Mouse (Mus musculus) limb, embryonic 12.5 days (tissue): Measurements from ENCODE around the gene Mms19. TPM values are rescaled to one million over a fixed set of nuclear protein-coding genes. Genes with fewer than 3 reads are reported as not detected.

Experiments used
- ATAC-seq: fragments of 200-750 bp; cut with Nextera tagmentation; 2 replicates; pipeline ENCODE4 v1.8.0; 2017; ENCODE audit warnings: low read depth, moderate TSS enrichment; ENCODE audit not compliant: insufficient number of reproducible peaks, insufficient read depth, low FRiP score, low TSS enrichment
- H3K27ac ChIP-seq: fragments of 300-500 bp; sonication (generic); 2 replicates; pipeline ENCODE4 v1.5.1; 2016; ENCODE audit warnings: mild to moderate bottlenecking, moderate library complexity
- H3K27me3 ChIP-seq: fragments of 300-500 bp; sonication (generic); 2 replicates; pipeline ENCODE4 v1.6.1; 2016; ENCODE audit warnings: mild to moderate bottlenecking, moderate library complexity
- H3K36me3 ChIP-seq: fragments of 300-500 bp; sonication (generic); 2 replicates; pipeline ENCODE4 v1.6.1; 2016; ENCODE audit warnings: mild to moderate bottlenecking, moderate library complexity
- H3K4me1 ChIP-seq: fragments of 300-500 bp; sonication (generic); replicated peaks from 2 replicates; pipeline ENCODE4 v1.6.1; 2016
- H3K4me2 ChIP-seq: fragments of 300-500 bp; sonication (generic); 2 replicates; pipeline ENCODE4 v1.6.1; 2016; ENCODE audit warnings: mild to moderate bottlenecking, moderate library complexity
- H3K4me3 ChIP-seq: fragments of 300-500 bp; sonication (generic); replicated peaks from 2 replicates; pipeline ENCODE4 v1.5.1; 2016; ENCODE audit warnings: mild to moderate bottlenecking
- H3K9ac ChIP-seq: fragments of 300-500 bp; sonication (generic); replicated peaks from 2 replicates; pipeline ENCODE4 v1.6.1; 2016; ENCODE audit warnings: mild to moderate bottlenecking, moderate library complexity
- H3K9me3 ChIP-seq: fragments of 300-500 bp; sonication (generic); 2 replicates; pipeline ENCODE4 v1.6.1; 2016; ENCODE audit warnings: mild to moderate bottlenecking, moderate library complexity
- WGBS: fragments of 180-500 bp; shearing (Covaris S2); methylation state at CpG from one replicate; pipeline ENCODE4 v1.1.7; 2016; 5-methylcytosine and 5-hydroxymethylcytosine counted together
- polyA plus RNA-seq: library from polyadenylated mRNA; unstranded; fragments of >200 nt; fragmentation: Nextera tagmentation; extraction: Ambion mirVana; gene quantifications from 2 replicates; pipeline ENCODE4 v1.2.1, GENCODE M21; 2016

Mms19 gene
- polyA plus RNA-seq, 1 experiment from 2014 or later = 41.3 TPM

DNA sequence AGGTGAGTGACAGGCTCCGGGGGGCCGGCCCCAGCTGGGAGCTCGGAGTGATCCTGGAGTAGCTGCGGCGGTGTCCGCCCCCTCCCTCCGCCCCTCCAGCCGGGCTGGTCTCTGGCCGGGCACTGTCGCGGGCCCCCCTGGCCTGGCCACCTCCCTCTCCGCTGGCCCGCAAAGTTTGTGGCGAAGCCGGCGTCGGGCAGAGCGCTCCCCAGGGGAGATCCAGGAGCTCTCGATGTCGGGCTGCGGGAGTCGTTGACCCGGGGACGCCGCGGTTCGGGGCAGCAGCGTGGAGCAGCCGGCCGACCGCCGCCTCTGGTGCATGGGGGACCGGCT lies 604 bp upstream of the Mms19 start, which contains the start of gene Ubtd1:
Gene Ubtd1 (plus strand): TSS at position 169 of the 333 bp plus-strand sequence.
- no peak; the same call in 1 of the 2 replicates for ATAC-seq
- peaks cover 44% of the 10 kb centered on the region for H3K4me1 ChIP-seq
- peak within 1 kb of the TSS; percentile 85 for H3K4me2 ChIP-seq
- peaks cover 6% of the 10 kb centered on the region; the same call in 1 of the 2 replicates for H3K27me3 ChIP-seq
- under 1% methylated on average over 33 of the region's 33 CpGs for WGBS
- peak within 1 kb of the TSS; percentile 80 for H3K9ac ChIP-seq
- H3K4me3 ChIP-seq = peak within 1 kb of the TSS; percentile 85
- H3K36me3 ChIP-seq = 0 out of 2 replicates have a peak, but pooled peaks cover 3% of the 10 kb centered on the region
- H3K9me3 ChIP-seq = no peaks in the 10 kb centered on the region
- peak within 1 kb of the TSS; percentile 88 for H3K27ac ChIP-seq

DNA sequence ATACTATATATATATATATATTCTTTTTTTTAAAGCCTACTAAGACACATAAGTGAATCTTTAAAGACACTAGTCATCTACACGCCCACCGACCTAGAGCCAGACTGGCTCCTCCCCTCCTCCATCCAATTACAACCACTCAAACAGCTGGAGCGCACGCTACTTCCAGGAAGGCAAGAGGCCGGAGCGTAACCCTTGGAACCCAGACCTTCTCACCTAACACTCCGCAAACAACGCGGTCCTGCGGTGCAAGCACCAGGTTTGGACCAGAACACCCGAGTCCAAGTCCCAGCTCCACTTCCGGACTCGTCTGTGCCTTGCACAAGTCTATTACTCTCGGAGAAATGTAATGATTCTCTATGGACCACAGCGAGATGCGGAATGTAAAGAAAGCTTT lies 537 bp downstream of the Mms19 start:
- H3K4me3 ChIP-seq = peak overlapping the region; percentile 85
- H3K4me2 ChIP-seq = peak overlapping the region; percentile 85
- peak overlapping the region; percentile 69 for H3K9ac ChIP-seq
- ATAC-seq = peak; percentile 0; the same call in 1 of the 2 replicates
- no peaks in the 10 kb centered on the region for H3K9me3 ChIP-seq
- no peaks in the 10 kb centered on the region for H3K36me3 ChIP-seq
- H3K27ac ChIP-seq = peak overlapping the region; percentile 88
- peaks cover 46% of the 10 kb centered on the region for H3K4me1 ChIP-seq
- peaks cover 6% of the 10 kb centered on the region; the same call in 1 of the 2 replicates for H3K27me3 ChIP-seq
- WGBS = under 1% methylated on average over 16 of the region's 16 CpGs

DNA sequence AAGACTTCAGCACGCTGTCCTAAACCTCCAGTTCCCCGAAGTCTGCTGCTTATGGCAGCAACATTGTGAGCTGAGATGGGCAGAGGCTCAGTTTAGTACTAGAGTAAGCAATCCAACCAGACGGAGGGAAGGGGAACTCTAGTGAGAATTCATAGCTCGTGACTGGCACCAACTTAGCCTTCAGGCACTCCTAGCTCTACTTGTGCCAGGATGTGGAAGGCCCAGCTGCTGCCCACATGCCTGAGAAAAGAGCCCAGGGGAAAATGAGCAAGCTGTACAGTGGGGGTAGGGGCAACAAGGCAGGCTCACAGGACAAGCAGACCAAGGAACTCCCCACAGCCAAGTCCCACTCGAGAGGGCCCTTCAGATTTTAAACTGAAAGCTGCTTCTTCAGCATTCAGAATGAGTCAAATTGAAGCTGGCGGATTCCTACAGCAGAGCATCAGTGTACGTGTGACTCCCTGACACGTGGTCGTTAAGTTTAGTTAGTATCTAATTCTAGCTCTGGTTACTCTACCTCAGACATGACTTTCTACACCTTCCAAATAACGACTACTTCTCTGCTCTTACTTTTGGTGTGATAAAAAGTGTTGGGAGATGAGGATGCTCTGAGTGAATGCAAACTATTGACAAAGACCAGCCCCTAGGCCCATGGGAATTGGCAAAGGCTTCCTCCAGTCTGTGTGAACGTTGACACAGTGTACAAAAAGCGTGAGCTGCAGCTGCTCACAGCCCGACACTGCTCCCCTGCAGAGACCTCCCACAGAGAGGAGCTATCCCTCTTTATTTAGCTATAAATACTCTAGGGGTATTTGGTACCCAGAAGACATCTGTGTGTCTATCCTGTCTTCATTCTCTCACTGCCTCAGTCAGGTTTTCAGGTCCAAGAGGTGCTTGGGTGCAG lies 6.8 kb downstream of the Mms19 start:
- WGBS = 68% methylated on average over 13 of the region's 13 CpGs
- no peak for ATAC-seq
- Histone ChIP-seq H3K9ac (no peak overlapping the region), H3K27ac (no peak overlapping the region), H3K27me3 (no peaks in the 10 kb centered on the region), H3K4me2 (no peak overlapping the region), H3K4me3 (no peak overlapping the region), H3K9me3 (no peaks in the 10 kb centered on the region), H3K36me3 (peaks cover 12% of the 10 kb centered on the region), H3K4me1 (peaks cover 22% of the 10 kb centered on the region)

DNA sequence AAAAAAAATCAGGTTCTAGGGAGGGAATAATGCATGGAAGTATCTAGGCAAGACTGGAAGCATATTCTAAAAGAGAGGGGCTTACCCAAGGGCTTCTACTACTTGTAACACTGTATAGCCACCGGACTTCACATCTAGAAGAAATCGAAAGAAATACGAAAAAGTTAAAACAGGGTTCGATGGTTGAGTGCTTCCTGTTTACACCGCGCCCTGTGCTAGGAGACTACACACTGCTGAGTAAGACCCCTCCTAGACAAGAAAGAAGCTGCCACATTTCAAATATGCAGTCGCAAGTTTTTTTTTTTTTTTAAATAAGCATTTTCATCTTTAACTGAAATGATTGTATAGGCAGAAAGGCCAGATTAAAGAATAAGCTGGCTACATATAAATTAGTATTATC lies 11.3 kb downstream of the Mms19 start:
- Histone ChIP-seq H3K27ac (no peak overlapping the region), H3K9me3 (no peaks in the 10 kb centered on the region), H3K36me3 (peaks cover 50% of the 10 kb centered on the region), H3K4me2 (no peak overlapping the region), H3K27me3 (no peaks in the 10 kb centered on the region), H3K4me1 (no peaks in the 10 kb centered on the region), H3K9ac (no peak overlapping the region), H3K4me3 (no peak overlapping the region)
- WGBS = 96% methylated on average over 7 of the region's 7 CpGs
- ATAC-seq = no peak

DNA sequence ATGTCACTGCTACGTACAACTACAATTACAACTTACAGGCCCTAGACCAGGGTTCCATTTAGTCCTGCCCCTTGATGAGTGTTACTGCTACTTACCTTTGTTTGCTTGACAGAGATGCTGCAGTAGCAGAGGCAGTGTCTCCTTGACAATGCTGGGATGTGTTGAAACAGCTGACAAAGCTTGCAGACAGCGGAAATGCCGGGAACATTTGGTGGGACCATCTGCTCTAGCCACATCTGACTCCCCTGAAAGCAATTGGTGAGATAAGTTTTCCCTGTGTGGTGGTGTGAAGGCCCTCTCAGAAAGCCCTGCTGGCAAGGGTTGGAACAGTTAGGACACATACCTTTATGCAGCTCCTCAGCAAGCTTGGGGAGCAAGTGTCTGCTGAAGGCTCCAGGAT lies 27.4 kb downstream of the Mms19 start:
- Histone ChIP-seq H3K4me1 (no peaks in the 10 kb centered on the region), H3K4me2 (no peak overlapping the region), H3K4me3 (no peak overlapping the region), H3K36me3 (peaks cover 100% of the 10 kb centered on the region), H3K9me3 (no peaks in the 10 kb centered on the region), H3K27me3 (no peaks in the 10 kb centered on the region), H3K9ac (no peak overlapping the region), H3K27ac (no peak overlapping the region)
- 84% methylated on average over 3 of the region's 3 CpGs for WGBS
- no peak for ATAC-seq

DNA sequence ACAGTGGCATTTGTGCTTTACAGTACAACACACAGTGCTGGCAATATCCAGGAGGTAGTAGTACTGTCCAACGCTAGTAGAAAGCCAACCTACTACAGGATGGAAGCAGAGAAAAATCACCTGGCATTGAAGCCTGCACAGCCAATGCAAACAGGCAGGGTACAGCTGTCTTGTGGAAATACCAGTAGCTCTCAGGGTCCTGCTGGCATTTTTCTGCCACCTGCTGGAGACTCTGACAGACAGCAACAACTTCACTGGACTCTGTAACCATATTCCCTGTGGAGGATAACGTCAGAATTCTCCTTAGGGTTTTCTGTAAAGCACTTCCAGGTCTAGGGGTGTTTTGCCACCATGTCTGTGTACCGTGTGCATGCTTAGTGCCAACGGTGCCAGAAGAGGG lies 28.7 kb downstream of the Mms19 start:
- no peak overlapping the region for H3K4me3 ChIP-seq
- no peak for ATAC-seq
- 82% methylated on average over 4 of the region's 4 CpGs for whole genome bisulfite sequencing
- no peak overlapping the region for H3K9ac ChIP-seq
- no peaks in the 10 kb centered on the region for H3K9me3 ChIP-seq
- H3K27me3 ChIP-seq = no peaks in the 10 kb centered on the region
- no peak overlapping the region for H3K4me2 ChIP-seq
- peaks cover 100% of the 10 kb centered on the region for H3K36me3 ChIP-seq
- H3K27ac ChIP-seq = no peak overlapping the region
- no peaks in the 10 kb centered on the region for H3K4me1 ChIP-seq

DNA sequence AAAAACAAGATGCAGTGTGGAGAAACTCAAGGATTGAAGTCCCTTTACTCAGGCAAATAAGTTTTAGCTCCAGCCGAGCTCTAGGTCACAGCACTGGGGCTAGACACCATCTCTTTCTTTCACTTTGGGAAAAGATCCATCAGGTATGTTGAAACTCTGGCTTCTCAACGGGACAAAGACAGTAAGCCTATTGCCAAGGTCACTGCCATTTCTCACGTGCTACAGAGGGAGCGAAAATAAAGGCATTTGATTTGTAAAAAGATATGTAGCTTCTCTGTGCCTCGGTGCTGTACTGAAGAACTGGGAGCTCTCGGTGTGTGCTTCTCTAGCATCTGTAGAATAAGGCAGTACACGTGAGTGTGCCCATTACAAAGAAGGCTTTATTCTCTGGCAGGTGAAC lies 37.1 kb downstream of the Mms19 start:
- ATAC-seq = no peak
- no peaks in the 10 kb centered on the region for H3K9me3 ChIP-seq
- H3K27me3 ChIP-seq = no peaks in the 10 kb centered on the region
- no peak overlapping the region for H3K9ac ChIP-seq
- no peak overlapping the region for H3K27ac ChIP-seq
- no peak overlapping the region for H3K4me2 ChIP-seq
- no peak overlapping the region for H3K4me3 ChIP-seq
- peaks cover 98% of the 10 kb centered on the region for H3K36me3 ChIP-seq
- 90% methylated on average over 7 of the region's 7 CpGs for WGBS
- H3K4me1 ChIP-seq = no peaks in the 10 kb centered on the region

DNA sequence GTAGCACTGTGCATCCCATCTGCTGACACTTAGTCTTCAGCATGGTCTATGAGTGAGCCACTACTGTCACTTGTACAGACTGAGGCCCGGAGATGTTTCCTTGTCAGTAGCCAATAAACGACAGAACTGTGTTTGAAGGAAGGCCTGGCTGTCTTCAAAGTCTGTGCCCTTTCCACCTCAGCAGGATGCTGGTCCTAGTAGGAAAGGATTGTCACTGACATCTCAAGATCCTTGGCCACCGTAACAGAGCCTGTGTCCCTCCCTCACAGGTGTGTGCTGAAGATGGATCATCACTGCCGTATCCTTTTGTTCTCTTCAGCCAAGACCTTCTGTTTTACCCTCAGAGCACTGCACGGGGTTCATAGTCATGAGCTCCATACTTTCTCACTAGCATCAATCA lies 42.4 kb downstream of the Mms19 start:
- Histone ChIP-seq H3K27me3 (no peaks in the 10 kb centered on the region), H3K4me2 (no peak overlapping the region), H3K4me1 (peaks cover 9% of the 10 kb centered on the region), H3K4me3 (no peak overlapping the region), H3K9ac (no peak overlapping the region), H3K9me3 (no peaks in the 10 kb centered on the region), H3K27ac (no peak overlapping the region), H3K36me3 (peaks cover 69% of the 10 kb centered on the region)
- ATAC-seq = no peak
- 89% methylated on average over 5 of the region's 5 CpGs for WGBS

DNA sequence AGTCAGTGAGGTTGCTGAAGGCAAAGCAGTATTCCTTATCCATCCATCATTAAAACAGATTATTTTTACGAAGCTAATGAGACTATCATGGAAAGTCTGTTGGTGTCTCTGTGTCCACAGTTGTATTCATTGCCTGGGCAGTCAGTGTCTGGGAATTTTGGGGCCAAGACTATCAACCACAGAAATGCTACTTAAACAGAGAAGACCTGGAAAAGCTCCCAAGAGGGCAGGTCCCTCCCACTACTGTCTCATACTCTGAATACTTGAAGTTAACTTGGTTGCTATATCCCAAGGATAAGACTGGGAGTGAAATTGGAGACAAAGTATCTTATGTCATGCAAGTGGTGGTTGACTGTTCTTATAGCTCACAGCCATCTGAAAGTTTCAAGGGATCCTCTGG lies 45.0 kb downstream of the Mms19 start:
- H3K4me3 ChIP-seq = no peak overlapping the region
- H3K27me3 ChIP-seq = no peaks in the 10 kb centered on the region
- peaks cover 19% of the 10 kb centered on the region for H3K4me1 ChIP-seq
- WGBS = 94% methylated on average over 1 of the region's 1 CpGs
- peaks cover 48% of the 10 kb centered on the region for H3K36me3 ChIP-seq
- no peak overlapping the region for H3K4me2 ChIP-seq
- H3K9ac ChIP-seq = no peak overlapping the region
- no peaks in the 10 kb centered on the region for H3K9me3 ChIP-seq
- no peak overlapping the region for H3K27ac ChIP-seq
- no peak for ATAC-seq

DNA sequence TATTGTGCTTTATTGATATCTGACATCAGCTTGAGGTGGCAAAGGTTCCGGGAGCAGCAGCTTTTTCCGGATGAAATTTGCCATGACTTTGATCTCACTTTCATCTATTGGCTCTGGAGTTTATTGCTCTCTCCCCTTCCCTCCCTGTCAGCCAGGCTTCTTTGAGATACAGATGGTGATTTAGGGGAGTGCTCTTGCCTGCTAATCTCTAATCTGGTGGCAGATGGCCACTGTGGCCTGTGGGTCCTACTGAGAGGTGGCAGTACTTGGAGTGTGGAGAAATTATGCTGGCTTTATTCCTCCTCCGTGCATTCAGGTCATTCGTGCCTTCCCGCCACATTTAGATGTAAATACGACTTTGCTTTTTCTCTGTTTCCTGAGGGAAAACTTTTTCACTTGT lies 46.8 kb downstream of the Mms19 start:
- peak overlapping the region; percentile 83 for H3K9ac ChIP-seq
- no peaks in the 10 kb centered on the region for H3K27me3 ChIP-seq
- H3K4me3 ChIP-seq = peak overlapping the region; percentile 92
- no peaks in the 10 kb centered on the region for H3K9me3 ChIP-seq
- no peak overlapping the region for H3K27ac ChIP-seq
- peaks cover 19% of the 10 kb centered on the region for H3K4me1 ChIP-seq
- ATAC-seq = no peak
- 10% methylated on average over 6 of the region's 6 CpGs for WGBS
- peaks cover 44% of the 10 kb centered on the region for H3K36me3 ChIP-seq
- H3K4me2 ChIP-seq = peak overlapping the region; percentile 76

DNA sequence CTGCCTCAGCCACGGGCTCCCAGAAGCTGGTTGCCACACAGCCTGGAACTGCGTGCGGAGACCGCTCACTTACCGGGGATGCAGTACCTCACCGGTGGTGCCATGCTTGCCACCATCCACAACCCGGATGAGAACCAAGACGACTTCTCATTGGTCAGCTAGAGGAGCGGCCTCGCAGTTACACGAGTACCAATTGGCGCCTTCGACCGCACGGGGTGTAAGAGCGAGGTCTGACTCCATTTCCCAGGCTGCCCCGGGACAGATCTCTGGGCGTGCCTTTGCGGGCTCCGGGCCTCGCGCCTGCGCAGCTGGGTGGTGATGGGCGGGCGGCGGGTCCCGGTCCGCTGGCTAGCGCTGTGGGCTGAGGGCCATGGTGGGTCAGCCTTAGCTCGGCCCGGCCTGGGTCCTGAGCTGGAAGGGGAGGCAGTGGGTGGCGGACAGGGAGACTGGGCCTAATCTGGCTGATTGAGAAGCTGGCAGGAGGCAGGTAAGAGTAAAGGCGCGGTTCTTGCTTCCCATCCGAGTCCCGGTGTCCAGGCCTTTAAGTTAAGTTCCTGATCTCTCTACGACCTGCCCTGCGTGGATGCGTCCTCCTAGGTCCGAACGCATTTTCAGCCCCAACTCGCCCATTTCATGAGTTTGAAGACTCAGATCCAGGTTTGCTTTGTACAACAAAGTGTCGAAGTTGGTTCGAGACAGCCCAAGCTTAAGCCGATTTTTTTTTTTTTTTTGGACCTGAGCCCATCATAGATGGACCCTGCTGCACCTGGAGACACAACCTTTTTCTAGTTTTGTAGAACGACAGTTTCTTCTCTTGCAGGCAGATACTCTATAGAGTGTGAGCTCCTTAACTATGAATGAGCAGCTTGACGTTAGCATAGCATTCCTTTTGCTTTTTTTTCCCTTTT lies 47.5 kb downstream of the Mms19 start, which contains the start of the genes Exosc1 and Zdhhc16:
Gene Exosc1 (minus strand): TSS at position 245 of the 908 bp plus-strand sequence.
Gene Zdhhc16 (plus strand): TSS at position 302 of the 908 bp plus-strand sequence.
- peaks cover 19% of the 10 kb centered on the region for H3K4me1 ChIP-seq
- no peaks in the 10 kb centered on the region for H3K27me3 ChIP-seq
- ATAC-seq = peak; percentile 100
- peak within 1 kb of the TSS; percentile 76 for H3K4me2 ChIP-seq
- H3K9me3 ChIP-seq = no peaks in the 10 kb centered on the region
- H3K9ac ChIP-seq = peak within 1 kb of the TSS; percentile 83
- peak within 1 kb of the TSS; percentile 50; the same call in 1 of the 2 replicates for H3K27ac ChIP-seq
- under 1% methylated on average over 47 of the region's 47 CpGs for WGBS
- H3K36me3 ChIP-seq = peaks cover 43% of the 10 kb centered on the region
- peak within 1 kb of the TSS; percentile 92 for H3K4me3 ChIP-seq
